Mouse (Mus musculus) midbrain, embryonic 16.5 days (tissue): ENCODE measurements around the gene Mtmr3. TPM values are rescaled to one million over a fixed set of nuclear protein-coding genes. Genes with fewer than 3 reads are reported as not detected.

Source experiments
- ATAC-seq: fragments of 200-750 bp; cut with Nextera tagmentation; 2 replicates; pipeline ENCODE4 v1.8.0; 2017; ENCODE audit warnings: moderate TSS enrichment
- H3K27ac ChIP-seq: fragments of 300-500 bp; sonication (generic); 2 replicates; pipeline ENCODE4 v1.5.1; 2014; ENCODE audit warnings: mild to moderate bottlenecking, low read length, mixed read lengths
- H3K27me3 ChIP-seq: fragments of 300-500 bp; sonication (generic); 2 replicates; pipeline ENCODE4 v1.6.1; 2014; ENCODE audit warnings: low read depth, low read length, mixed read lengths; ENCODE audit not compliant: control insufficient read depth, insufficient read depth
- H3K36me3 ChIP-seq: fragments of 300-500 bp; sonication (generic); 2 replicates; pipeline ENCODE4 v1.6.1; 2014; ENCODE audit warnings: mild to moderate bottlenecking, low read length, moderate library complexity, mixed read lengths; ENCODE audit not compliant: control insufficient read depth, insufficient read depth
- H3K4me1 ChIP-seq: fragments of 300-500 bp; sonication (generic); 2 replicates; pipeline ENCODE4 v1.6.1; 2014; ENCODE audit warnings: mild to moderate bottlenecking, low read length, mixed read lengths; ENCODE audit not compliant: control insufficient read depth, insufficient read depth
- H3K4me2 ChIP-seq: fragments of 300-500 bp; sonication (generic); 2 replicates; pipeline ENCODE4 v1.6.1; 2014; ENCODE audit warnings: mild to moderate bottlenecking, low read length, mixed read lengths
- H3K4me3 ChIP-seq: fragments of 300-500 bp; sonication (generic); 2 replicates; pipeline ENCODE4 v1.5.1; 2014; ENCODE audit warnings: low read depth, mild to moderate bottlenecking, low read length, moderate library complexity, mixed read lengths
- H3K9ac ChIP-seq: fragments of 300-500 bp; sonication (generic); 2 replicates; pipeline ENCODE4 v1.6.1; 2014; ENCODE audit warnings: low read depth, low read length, mixed read lengths
- H3K9me3 ChIP-seq: fragments of 300-500 bp; sonication (generic); replicated peaks from 2 replicates; pipeline ENCODE4 v1.6.1; 2014; ENCODE audit warnings: mild to moderate bottlenecking, low read length, mixed read lengths; ENCODE audit not compliant: control insufficient read depth, poor library complexity, severe bottlenecking
- WGBS: fragments of 180-500 bp; shearing (Covaris S2); extraction: QIAGEN DNeasy Blood & Tissue Kit; methylation state at CpG from one replicate; pipeline ENCODE4 v1.1.7; 2014; 5-methylcytosine and 5-hydroxymethylcytosine counted together
- polyA plus RNA-seq: library from polyadenylated mRNA; unstranded; fragments of >200 nt; fragmentation: Nextera tagmentation; extraction: Ambion mirVana; gene quantifications from 2 replicates; pipeline ENCODE4 v1.2.1, GENCODE M21; 2015

Gene Mtmr3
- polyA plus RNA-seq, 1 experiment from 2014 or later = 34.7 TPM

DNA sequence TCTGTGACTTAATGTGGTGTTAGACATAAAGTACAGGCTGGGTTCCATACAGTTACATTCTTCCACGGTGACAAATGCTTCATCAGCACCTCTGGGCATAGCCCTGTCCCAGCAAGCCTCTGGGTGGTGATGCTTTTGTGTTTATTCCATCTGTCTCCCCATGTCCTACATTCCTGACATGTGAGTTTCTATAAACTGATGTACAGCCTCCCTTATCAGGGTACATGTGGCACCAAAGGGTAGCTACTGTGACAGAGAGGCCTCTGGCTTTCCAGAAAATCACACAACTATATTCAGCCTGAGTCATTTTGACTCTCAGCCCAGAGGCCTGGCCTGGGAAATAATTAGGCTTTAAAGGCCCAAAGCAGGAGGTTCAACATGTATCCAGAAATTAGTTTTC, 11.9 kb upstream of the Mtmr3 start:
- Histone ChIP-seq H3K4me2 (no peak overlapping the region), H3K9me3 (no peaks in the 10 kb centered on the region), H3K4me3 (no peak overlapping the region), H3K27ac (no peak overlapping the region), H3K36me3 (no peaks in the 10 kb centered on the region), H3K9ac (no peak overlapping the region), H3K27me3 (no peaks in the 10 kb centered on the region), H3K4me1 (peaks cover 2% of the 10 kb centered on the region; the same call in 1 of the 2 replicates)
- no peak for ATAC-seq
- WGBS = 85% methylated on average over 1 of the region's 1 CpGs

DNA sequence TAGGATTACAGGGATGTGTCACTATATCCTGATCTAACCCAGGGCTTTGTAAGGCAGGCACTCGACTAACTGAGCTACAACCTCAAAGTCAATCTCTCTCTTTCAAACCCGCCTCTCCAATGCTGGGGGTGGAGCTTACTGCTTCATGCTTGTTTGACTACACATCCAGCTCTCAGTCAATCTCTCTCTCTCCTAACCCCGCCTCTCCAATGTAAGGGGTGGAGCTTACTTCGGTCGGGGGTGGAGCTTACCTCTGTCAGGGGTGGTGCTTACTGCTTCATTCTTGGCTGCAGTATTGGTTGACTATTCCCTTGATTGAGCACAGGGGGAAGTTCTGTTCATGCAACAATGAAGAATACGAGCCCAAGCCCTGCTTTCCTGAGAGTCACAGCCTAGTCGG, 10.8 kb upstream of the Mtmr3 start:
- H3K27ac ChIP-seq = no peak overlapping the region
- H3K4me2 ChIP-seq = no peak overlapping the region
- no peak overlapping the region for H3K9ac ChIP-seq
- H3K27me3 ChIP-seq = no peaks in the 10 kb centered on the region
- ATAC-seq = no peak
- H3K36me3 ChIP-seq = no peaks in the 10 kb centered on the region
- no peaks in the 10 kb centered on the region for H3K9me3 ChIP-seq
- 45% methylated on average over 7 of the region's 7 CpGs for WGBS
- H3K4me1 ChIP-seq = peaks cover 2% of the 10 kb centered on the region; the same call in 1 of the 2 replicates
- no peak overlapping the region for H3K4me3 ChIP-seq

DNA sequence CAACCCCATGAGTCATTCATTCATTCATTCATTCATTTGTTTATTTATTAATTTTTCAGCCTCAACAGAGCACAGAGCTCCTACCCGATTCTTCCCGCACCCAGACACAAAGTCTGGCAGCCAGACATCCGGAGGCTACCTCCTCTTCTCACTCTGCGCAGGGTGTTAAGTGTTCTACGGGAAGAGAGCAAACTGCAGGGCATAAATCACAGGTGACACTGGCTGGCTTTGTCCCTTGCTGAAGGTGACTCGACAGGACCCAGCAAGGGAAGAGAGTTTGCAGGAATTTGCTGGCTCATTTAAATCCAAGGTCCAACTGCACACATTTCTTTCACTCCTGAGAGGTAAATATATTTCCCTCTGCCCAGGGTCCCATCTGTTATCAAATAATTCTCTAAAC, 9.8 kb upstream of the Mtmr3 start:
- ATAC-seq = no peak
- Histone ChIP-seq H3K36me3 (no peaks in the 10 kb centered on the region), H3K4me1 (peaks cover 2% of the 10 kb centered on the region; the same call in 1 of the 2 replicates), H3K9me3 (no peaks in the 10 kb centered on the region), H3K4me3 (no peak overlapping the region), H3K27ac (no peak overlapping the region), H3K27me3 (no peaks in the 10 kb centered on the region), H3K4me2 (no peak overlapping the region), H3K9ac (no peak overlapping the region)
- WGBS = 79% methylated on average over 6 of the region's 6 CpGs

DNA sequence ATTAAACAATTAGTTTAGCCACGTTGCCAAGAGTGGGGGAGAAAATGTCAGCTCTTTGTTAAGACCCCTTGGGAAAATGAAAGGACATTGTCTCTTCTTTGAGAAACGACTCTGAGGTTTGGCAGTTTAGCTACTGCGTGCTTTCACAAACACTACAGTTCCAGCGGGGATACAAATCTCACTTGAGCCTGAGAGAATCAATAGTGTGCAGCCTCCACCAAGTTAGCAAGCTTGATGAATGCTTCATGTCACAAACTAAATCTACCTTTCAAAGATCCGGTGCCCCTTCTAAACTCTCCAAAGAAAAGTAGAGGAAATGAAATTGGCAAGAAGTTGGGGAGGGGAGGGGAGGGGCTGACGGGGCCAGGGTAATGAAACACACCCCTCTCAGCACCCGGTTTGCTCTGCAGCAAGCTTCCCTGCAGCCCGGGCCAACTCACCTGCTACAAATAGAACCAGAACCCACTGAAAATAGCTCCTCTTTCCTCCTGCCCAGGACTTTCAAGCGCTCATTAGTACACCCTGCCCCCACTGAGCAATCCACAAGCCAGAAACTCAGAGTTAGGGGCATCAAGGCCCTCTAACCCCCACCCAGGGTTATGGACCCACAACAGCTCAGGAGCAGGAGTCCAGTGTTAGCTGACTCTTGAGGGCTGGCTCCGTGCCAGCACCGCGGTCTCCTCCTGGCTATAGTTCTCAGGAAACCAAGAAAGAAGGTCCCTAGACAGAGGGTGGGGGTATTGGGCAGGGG, 8.2 kb upstream of the Mtmr3 start:
- no peak overlapping the region for H3K9ac ChIP-seq
- H3K4me1 ChIP-seq = peaks cover 2% of the 10 kb centered on the region; the same call in 1 of the 2 replicates
- no peaks in the 10 kb centered on the region for H3K9me3 ChIP-seq
- H3K36me3 ChIP-seq = no peaks in the 10 kb centered on the region
- 33% methylated on average over 12 of the region's 12 CpGs for WGBS
- ATAC-seq = 0 out of 2 replicates have a peak, but pooled peaks have one; percentile 36
- H3K27ac ChIP-seq = no peak overlapping the region
- no peak overlapping the region for H3K4me2 ChIP-seq
- H3K4me3 ChIP-seq = no peak overlapping the region
- H3K27me3 ChIP-seq = no peaks in the 10 kb centered on the region

DNA sequence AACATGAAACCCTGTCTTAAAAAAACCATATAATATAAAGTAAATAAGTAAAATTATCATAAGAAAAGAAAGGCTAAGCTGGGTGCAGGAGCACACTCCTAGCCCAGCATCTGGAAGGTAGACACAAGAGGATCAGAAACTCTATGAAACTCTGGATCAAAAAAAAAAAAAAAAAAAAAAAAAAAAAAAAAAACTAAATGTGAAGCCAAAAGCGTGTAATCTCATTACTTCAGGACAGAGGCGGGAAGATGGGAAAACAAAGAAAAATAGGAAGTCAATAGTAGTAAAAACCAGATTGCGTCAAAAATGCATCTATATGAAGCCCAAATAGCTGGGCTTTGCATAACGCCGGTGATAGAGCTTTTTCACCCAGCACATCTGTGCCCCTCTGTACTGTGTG, 7.2 kb upstream of the Mtmr3 start:
- peaks cover 2% of the 10 kb centered on the region; the same call in 1 of the 2 replicates for H3K4me1 ChIP-seq
- no peak for ATAC-seq
- no peak overlapping the region for H3K4me2 ChIP-seq
- no peak overlapping the region for H3K4me3 ChIP-seq
- H3K27ac ChIP-seq = no peak overlapping the region
- H3K27me3 ChIP-seq = no peaks in the 10 kb centered on the region
- 56% methylated on average over 5 of the region's 5 CpGs for WGBS
- no peak overlapping the region for H3K9ac ChIP-seq
- H3K36me3 ChIP-seq = no peaks in the 10 kb centered on the region
- no peaks in the 10 kb centered on the region for H3K9me3 ChIP-seq

DNA sequence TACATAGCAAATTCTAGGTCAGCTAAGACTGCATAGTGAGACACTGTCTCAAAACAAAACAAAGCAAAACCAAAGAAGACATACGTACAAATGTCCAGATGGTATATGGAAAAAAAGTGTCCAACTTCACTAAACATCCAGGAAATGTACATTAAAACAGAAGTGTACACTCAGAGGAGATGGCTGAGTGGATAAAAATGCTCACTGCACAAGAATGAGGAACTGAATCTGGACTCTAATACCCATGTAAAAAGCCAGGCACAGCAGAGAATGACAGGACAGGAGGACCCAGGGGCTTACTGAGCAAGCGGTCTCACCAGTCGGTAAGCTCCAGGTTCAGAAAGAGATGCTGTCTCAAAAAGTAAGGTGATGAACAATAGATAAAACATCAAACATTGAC, 5.3 kb upstream of the Mtmr3 start:
- no peak overlapping the region for H3K27ac ChIP-seq
- no peaks in the 10 kb centered on the region for H3K27me3 ChIP-seq
- no peak overlapping the region for H3K4me2 ChIP-seq
- H3K36me3 ChIP-seq = no peaks in the 10 kb centered on the region
- H3K4me3 ChIP-seq = no peak overlapping the region
- H3K4me1 ChIP-seq = peaks cover 4% of the 10 kb centered on the region; the same call in 1 of the 2 replicates
- H3K9me3 ChIP-seq = no peaks in the 10 kb centered on the region
- ATAC-seq = no peak
- H3K9ac ChIP-seq = no peak overlapping the region
- 87% methylated on average over 3 of the region's 3 CpGs for WGBS

DNA sequence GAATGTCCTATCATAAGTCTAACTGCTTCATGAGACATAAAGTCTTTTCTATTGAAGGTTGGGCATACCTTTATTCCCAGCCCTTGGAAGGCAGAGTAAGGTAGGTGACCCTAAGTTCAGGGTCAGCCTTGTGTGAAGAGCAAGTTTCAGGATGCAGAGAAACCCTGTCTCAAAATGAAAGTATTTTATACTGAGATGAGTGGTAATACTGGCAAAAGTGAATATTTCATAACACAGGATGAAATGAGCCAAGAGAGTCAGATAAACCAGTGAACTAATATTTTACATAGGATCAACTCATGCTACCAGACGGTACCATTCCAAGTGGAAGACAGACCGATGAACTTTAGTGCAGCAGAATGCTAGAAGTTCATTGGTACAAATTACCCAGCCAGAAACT, 3.7 kb upstream of the Mtmr3 start:
- Histone ChIP-seq H3K27me3 (no peaks in the 10 kb centered on the region), H3K27ac (no peak overlapping the region), H3K4me1 (peaks cover 7% of the 10 kb centered on the region), H3K36me3 (no peaks in the 10 kb centered on the region), H3K4me2 (no peak overlapping the region), H3K9me3 (no peaks in the 10 kb centered on the region), H3K9ac (no peak overlapping the region), H3K4me3 (no peak overlapping the region)
- whole genome bisulfite sequencing = 92% methylated on average over 2 of the region's 2 CpGs
- ATAC-seq = no peak

DNA sequence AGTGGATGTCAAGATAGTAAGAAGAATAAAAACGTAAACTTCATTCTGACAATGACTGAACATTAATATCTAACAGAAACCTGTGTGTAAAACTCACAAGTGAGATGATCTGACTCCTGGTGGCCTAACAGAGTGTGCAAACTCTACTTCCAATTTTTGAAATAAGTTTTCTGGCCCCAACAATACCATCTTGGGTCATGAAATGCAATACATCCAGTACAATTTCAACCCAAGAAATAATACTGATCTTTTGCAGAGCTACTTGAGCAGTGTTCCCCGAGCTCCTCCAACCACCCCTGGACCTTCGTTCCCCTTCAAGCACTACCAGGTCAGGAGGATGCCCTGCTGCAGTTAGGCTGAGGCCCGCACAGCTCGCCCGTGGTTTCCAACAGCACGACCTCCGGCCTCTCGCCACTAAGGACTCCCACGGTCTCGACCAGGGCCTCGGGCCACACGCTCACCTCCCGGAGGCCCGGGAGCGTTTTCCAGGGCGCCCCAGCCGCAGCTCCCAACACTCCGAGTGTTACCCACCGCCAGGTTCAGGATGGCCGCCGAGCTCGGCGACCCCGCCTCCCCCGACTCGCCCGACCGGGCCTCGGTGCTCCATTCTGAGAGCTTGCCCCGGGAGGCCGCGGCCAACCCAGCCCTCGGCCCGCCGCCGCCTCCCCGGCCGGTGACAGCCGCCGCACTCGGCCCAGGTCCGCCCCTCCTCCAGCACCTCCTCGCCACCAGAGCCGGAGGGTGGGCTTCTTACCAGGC, 635 bp downstream of the Mtmr3 start:
- peak; percentile 89 for ATAC-seq

DNA sequence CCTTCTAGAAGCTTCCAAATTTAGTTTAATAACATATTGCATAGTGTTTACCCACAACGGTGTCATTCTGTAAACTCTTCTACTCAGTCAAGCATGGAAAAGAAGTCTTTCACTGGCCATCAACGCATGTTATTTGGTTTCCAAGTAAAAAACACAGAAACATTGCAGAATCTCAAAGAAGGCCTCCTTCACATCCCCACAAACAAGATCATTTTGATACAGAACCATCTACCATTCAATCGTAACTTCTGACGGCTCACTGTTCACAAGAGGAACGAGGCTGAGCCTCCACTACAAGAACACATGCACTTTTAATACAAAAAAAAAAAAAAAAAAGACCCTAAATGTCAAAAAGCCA, 1.2 kb downstream of the Mtmr3 start:
- Histone ChIP-seq H3K36me3 (no peaks in the 10 kb centered on the region), H3K27ac (no peak overlapping the region), H3K9ac (peak overlapping the region; percentile 95; the same call in 1 of the 2 replicates), H3K4me2 (peak overlapping the region; percentile 81), H3K4me1 (peaks cover 24% of the 10 kb centered on the region), H3K4me3 (peak overlapping the region; percentile 98), H3K9me3 (no peaks in the 10 kb centered on the region), H3K27me3 (no peaks in the 10 kb centered on the region)
- ATAC-seq = no peak
- WGBS = 13% methylated on average over 5 of the region's 5 CpGs

More for the DNA sequence above, 635 bp downstream of the Mtmr3 start:
- peaks cover 24% of the 10 kb centered on the region for H3K4me1 ChIP-seq
- peak overlapping the region; percentile 95 for H3K9ac ChIP-seq
- H3K9me3 ChIP-seq = no peaks in the 10 kb centered on the region
- whole genome bisulfite sequencing = under 1% methylated on average over 42 of the region's 45 CpGs
- peak overlapping the region; percentile 81 for H3K4me2 ChIP-seq
- H3K36me3 ChIP-seq = no peaks in the 10 kb centered on the region
- no peaks in the 10 kb centered on the region for H3K27me3 ChIP-seq
- H3K27ac ChIP-seq = peak overlapping the region; percentile 98
- peak overlapping the region; percentile 98 for H3K4me3 ChIP-seq
